Comparison of ENCODE assay signal across 21 mouse cellular contexts in genomic region chr5:34446207-34446606, GRCm38 (mm10).
DNase-seq lines count a peak whose midpoint lies in the region; ATAC-seq lines count a peak whose summit lies in the region.
"Had no signal": no experiment of that assay in that cellular context is flagged by ENCODE, and none has a peak within 500 bp of the region (broad histone marks: within the 10 kb centered on the region; RNA-seq: fewer than 3 reads in every experiment).

No protein-coding gene starts in this region.

- peaks cover 63% of the 10 kb centered on the region for H3K36me3 ChIP-seq in heart, embryonic 10.5 days
- H3K36me3 ChIP-seq in heart, embryonic 14.5 days (ENCODE audit: control insufficient read depth, insufficient read depth, low read length) = peaks cover 79% of the 10 kb centered on the region

- no peak overlapping the region for H3K9ac ChIP-seq in heart, embryonic 14.5 days (ENCODE audit: low read length)
- H3K9ac ChIP-seq: embryonic facial prominence, embryonic 13.5 days; forebrain, embryonic 12.5 days; hindbrain, embryonic 12.5 days had no signal

- ATAC-seq in heart, embryonic 14.5 days (ENCODE audit: insufficient number of reproducible peaks, insufficient read depth, low FRiP score, low read depth) = peak; percentile 54; the same call in 1 of the 2 replicates
- ATAC-seq: forebrain, embryonic 16.5 days; hindbrain, embryonic 16.5 days; inflammation-experienced regulatory T-cells, adult 6 months; intestine, postnatal 0 days had no signal

- H3K4me1 ChIP-seq in heart, embryonic 10.5 days = peaks cover 6% of the 10 kb centered on the region; the same call in 1 of the 2 replicates
- H3K4me1 ChIP-seq in heart, embryonic 14.5 days (ENCODE audit: control insufficient read depth in 2 of 2, insufficient read depth in 2 of 2, low read length in 2 of 2) = peaks cover 4 to 13% of the 10 kb centered on the region in 2 experiments; a peak in 3 of 4 replicates
- H3K4me1 ChIP-seq: embryonic facial prominence, embryonic 13.5 days; forebrain, embryonic 12.5 days; hindbrain, embryonic 12.5 days had no signal

- WGBS in heart, embryonic 10.5 days = 66% methylated on average over 9 of the region's 9 CpGs
- WGBS in heart, embryonic 14.5 days = 43% methylated on average over 9 of the region's 9 CpGs

- H3K27me3 ChIP-seq in heart, embryonic 10.5 days (ENCODE audit: insufficient read depth, poor library complexity, severe bottlenecking) = no peaks in the 10 kb centered on the region
- H3K27me3 ChIP-seq in heart, embryonic 14.5 days (ENCODE audit: control insufficient read depth, insufficient read depth, low read length) = no peaks in the 10 kb centered on the region
- H3K27me3 ChIP-seq: CH12.LX; embryonic facial prominence, embryonic 13.5 days; forebrain, embryonic 12.5 days; hindbrain, embryonic 12.5 days had no signal

- H3K4me3 ChIP-seq in heart, embryonic 10.5 days = no peak overlapping the region
- no peak overlapping the region for H3K4me3 ChIP-seq in heart, embryonic 14.5 days (ENCODE audit: control insufficient read depth in 1 of 2, insufficient read depth in 1 of 2, low read depth in 1 of 2, low read length in 2 of 2)
- H3K4me3 ChIP-seq: embryonic facial prominence, embryonic 13.5 days; forebrain, embryonic 12.5 days; hindbrain, embryonic 12.5 days had no signal

- no peak overlapping the region for H3K27ac ChIP-seq in heart, embryonic 10.5 days
- H3K27ac ChIP-seq in heart, embryonic 14.5 days (replicated peaks in 1 of 2; ENCODE audit: control insufficient read depth in 1 of 2, insufficient read depth in 1 of 2, low read depth in 2 of 2, low read length in 2 of 2) = 0 out of 4 replicates have a peak overlapping the region, but pooled peaks of 1 of the 2 experiments have one; percentile 14
- H3K27ac ChIP-seq: embryonic facial prominence, embryonic 13.5 days; forebrain, embryonic 12.5 days; hindbrain, embryonic 12.5 days had no signal

- no peak overlapping the region for H3K4me2 ChIP-seq in heart, embryonic 14.5 days (ENCODE audit: low read length)
- H3K4me2 ChIP-seq: embryonic facial prominence, embryonic 13.5 days; forebrain, embryonic 12.5 days; hindbrain, embryonic 12.5 days had no signal

- peak; percentile 79 for DNase-seq in heart, embryonic 10.5 days (ENCODE audit: low spot score)
- no peak for DNase-seq in heart, adult 8-10 months (ENCODE audit: low spot score)
- peak; percentile 34 for DNase-seq in 3T3-L1 (ENCODE audit: low read depth, low spot score)
- DNase-seq in heart, postnatal 4 days = peak; percentile 46
- DNase-seq in yolk sac, embryonic 10.5 days (ENCODE audit: low spot score) = no peak
- no peak for DNase-seq in adrenal gland, adult 18-20 months (ENCODE audit: low spot score in 2 of 2)
- DNase-seq: adrenal gland, postnatal 25 days; cerebellum, adult 18-20 months; cerebellum, adult 9-11 months; cerebellum, postnatal 36 days; gastrocnemius, postnatal 14 days; kidney, adult 8-10 months had no signal

- H3K9me3 ChIP-seq in heart, embryonic 10.5 days = no peaks in the 10 kb centered on the region
- H3K9me3 ChIP-seq in heart, embryonic 14.5 days (ENCODE audit: control insufficient read depth, low read length) = no peaks in the 10 kb centered on the region
- H3K9me3 ChIP-seq: embryonic facial prominence, embryonic 13.5 days; forebrain, embryonic 12.5 days; hindbrain, embryonic 12.5 days had no signal

Comparison
In these comparisons a context has a peak if more than half of its experiments do, and no peak if none do; other contexts are left out.
1. DNase-seq: peak in heart, embryonic 10.5 days (single experiment), 3T3-L1 (single experiment) and heart, postnatal 4 days (single experiment); none in heart, adult 8-10 months (single experiment), yolk sac, embryonic 10.5 days (single experiment) and adrenal gland, adult 18-20 months (0 of 2).